Mouse (Mus musculus) 3134 (cell line): ENCODE measurements around the gene Fubp1.

Source experiments
- DNase-seq: peaks from one replicate; pipeline ENCODE4 v3.0.0-alpha.2; 2011; ENCODE audit warnings: low spot score; ENCODE audit not compliant: insufficient read length; ENCODE audit errors: extremely low read depth

Fubp1 gene

DNA sequence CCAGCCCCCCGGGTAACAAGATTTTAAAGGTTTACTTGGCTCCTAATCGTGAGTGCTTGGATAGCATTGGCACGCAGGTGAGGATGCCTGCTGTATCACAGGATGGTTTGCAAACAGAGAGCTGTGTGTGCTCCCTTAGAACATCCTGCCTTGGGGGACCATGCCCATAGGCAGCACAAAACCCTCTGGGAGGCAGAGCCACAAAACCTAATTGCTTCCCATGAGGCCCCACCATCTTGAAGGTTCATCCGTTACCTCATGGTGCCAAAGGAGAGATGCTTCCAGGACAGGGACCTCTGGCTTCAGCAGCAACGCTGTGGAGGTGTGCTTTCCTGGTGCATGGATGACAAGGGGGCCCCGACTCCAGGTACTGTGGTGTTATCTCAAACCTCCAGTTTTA lies 61.7 kb downstream of the Fubp1 start:
- no peak for DNase-seq

GRCm38 (mm10) chr3:152272974-152273685 lies 62.9 kb downstream of the Fubp1 start:
- DNase-seq = no peak

DNA sequence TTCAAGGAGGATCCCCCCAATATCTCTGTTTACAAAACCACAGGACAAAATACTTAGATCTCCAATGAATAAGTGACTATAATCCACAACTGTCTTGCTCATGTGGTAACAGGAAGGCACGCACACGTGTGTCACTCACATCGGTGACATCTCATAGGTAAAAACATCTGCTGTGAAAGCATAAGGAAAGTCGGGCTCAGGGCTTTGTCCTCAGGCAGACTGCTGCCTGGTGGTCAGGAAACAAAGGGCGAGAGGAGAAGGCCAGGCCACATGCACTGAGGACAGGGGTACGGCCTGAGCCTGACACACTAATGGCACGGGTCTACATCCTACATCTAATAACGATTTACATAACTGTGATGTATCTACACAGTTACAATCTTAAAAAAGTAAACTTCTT lies 64.8 kb downstream of the Fubp1 start:
- no peak for DNase-seq

GRCm38 (mm10) chr3:152276935-152277334 lies 66.7 kb downstream of the Fubp1 start:
- no peak for DNase-seq

GRCm38 (mm10) chr3:152277912-152278311 lies 67.7 kb downstream of the Fubp1 start:
- no peak for DNase-seq

DNA sequence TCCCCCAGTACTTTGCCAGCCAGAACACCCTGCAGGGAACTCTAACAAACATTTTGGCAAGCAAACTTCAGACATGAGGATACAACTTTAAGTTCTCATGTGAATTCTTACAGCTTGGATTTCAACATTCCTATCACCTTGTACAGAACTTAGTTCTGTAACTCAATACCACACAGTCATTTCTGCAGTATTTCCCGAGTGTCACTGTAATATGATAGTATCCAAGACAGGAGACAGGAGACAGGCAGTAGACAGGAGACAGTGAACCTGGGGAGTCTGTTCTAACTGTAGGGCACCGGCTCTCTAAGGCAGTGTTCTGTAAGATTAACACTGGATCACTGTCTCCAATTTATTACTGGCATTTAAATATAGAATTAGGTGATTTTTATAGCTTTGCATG lies 68.2 kb downstream of the Fubp1 start:
- DNase-seq = no peak

DNA sequence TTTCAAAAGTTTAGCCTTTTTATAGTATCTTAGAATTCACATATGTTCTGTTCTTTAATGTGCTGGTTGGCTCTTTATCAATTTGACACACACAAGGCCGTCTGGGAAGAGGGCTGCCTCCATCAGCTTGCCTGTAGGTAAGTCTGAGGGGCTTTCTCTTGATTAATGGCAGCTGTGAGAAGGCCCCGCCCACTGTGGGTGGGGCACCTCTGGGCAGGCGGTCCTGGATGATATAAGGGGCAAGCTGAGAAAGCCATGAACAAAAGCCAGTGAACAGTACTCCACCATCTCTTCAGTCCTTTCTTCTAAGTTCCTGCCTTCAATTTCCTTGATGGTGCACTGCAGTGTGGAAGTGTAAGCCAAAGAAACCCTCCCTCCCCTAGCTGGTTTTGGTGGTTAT lies 71.9 kb downstream of the Fubp1 start:
- DNase-seq = peak; percentile 35

DNA sequence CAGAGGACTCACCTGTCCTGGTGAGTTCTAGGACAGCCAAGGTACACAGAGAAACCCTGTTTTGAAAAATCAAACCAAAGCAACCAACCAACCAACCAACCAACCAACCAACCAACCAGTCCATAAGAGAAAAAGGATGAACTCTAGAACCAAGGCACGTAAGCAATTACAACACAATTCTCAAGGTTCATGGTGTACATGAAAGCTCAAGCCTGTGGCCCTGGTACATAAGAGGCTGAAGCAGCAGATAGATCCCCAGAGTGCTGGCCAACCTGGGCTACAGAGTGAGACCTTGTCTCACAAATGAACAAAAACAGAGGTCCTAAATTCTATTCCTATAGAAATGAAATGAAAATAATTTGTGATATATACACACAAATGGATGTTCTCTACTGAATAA lies 74.1 kb downstream of the Fubp1 start:
- no peak for DNase-seq

- no peak for DNase-seq
Observed at GRCm38 (mm10) chr3:152284759-152285158, 74.5 kb downstream of the Fubp1 start.
